Mouse (Mus musculus) adrenal gland, postnatal 36 days (tissue): ENCODE data around the gene Smim15. TPM values are rescaled to one million over a fixed set of nuclear protein-coding genes. Genes with fewer than 3 reads are reported as not detected.

Source experiments
- DNase-seq, 2 experiments: peaks; one replicate each; pipeline ENCODE4 v3.0.0; 2021; ENCODE audit warnings: mixed read lengths in 1 of 2
- long read RNA-seq, 2 experiments: library from polyadenylated mRNA; stranded (forward); transcript quantifications; one replicate each; pipeline ENCODE4 v2.0.0; 2021; ENCODE audit warnings: borderline sequencing depth in 2 of 2
- total RNA-seq, 2 experiments: library from RNA; stranded (reverse); gene quantifications; 2 replicates each; pipeline ENCODE4 v1.2.3; 2021

Smim15 gene
- total RNA-seq = 10 to 100 TPM; 42.4 to 49.5 TPM
- long read RNA-seq, experiment 1, transcript Smim15-201 (3 exons, 1,918 nt) = major isoform, 47 of 75 reads
- long read RNA-seq, experiment 1, transcript Smim15-203 (2 exons, 830 nt) = minor isoform, 13 of 75 reads
- long read RNA-seq, experiment 1, partial matches to known transcripts = 0 of 75 reads
- long read RNA-seq, experiment 1, other reads (novel, unspliced or antisense) = 13 of 75 reads
- long read RNA-seq, experiment 2, transcript Smim15-201 (3 exons, 1,918 nt) = major isoform, 7 of 16 reads
- long read RNA-seq, experiment 2, partial matches to known transcripts = 0 of 16 reads
- long read RNA-seq, experiment 2, other reads (novel, unspliced or antisense) = 2 of 16 reads

DNA sequence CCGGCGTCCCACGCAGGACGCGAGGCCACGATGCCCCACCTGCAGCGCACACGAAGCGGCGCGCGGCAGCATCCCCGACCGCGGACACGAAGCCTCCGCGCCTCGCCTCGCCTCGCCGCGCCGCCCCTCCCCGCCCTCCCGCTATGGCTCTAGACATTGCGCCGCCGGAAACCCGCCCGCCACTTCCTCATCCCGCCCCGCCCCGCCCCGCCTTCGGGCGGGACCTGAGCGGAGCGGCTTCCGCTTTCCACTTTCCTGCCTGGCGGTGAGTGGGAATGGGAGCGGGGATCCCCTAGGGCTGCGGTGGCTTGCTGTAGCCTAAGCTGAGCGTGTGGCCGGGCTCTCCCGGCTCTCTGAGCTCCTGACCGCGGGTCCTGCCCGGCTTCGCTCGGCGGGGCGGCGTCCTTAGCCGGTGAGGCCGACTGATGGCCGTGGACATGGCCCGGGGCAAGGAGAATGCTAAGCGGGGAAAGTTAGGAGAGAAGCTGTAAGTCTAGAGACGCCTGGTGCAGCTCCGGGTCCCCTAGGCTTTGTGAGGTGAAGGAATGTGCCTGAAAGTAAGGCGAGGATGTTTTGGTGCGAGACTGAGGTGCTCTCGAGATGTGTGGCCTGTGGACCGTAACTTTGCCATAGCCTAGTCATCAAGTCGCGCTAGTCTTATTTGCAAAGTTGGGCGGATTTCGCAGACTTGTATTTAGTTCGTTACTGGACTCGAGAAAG lies at the start of gene Smim15:
Gene Smim15 (plus strand): TSS at position 225 of the 720 bp plus-strand sequence.
- peak; percentile 92 to 95 for DNase-seq

DNA sequence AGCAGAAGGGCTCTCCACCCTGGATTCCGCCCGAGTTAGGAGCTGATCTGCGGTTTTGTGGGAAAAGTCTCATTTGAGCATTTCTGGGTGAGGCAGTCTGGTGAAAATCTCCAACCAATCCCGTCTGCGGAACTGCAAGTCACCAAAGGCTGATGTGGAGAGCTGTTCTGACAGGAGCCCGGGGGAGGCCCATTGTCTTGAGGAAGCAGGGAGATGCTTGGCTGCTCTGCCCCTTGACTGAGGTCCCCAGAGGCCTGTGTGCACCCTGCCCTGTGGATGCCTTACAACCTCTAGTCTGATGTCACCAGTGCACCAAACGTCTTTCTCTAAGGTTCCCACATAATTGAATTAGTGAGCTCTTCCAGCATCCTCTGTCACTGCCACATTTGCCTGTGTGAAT lies 49.0 kb upstream of the Smim15 start:
- DNase-seq = no peak

DNA sequence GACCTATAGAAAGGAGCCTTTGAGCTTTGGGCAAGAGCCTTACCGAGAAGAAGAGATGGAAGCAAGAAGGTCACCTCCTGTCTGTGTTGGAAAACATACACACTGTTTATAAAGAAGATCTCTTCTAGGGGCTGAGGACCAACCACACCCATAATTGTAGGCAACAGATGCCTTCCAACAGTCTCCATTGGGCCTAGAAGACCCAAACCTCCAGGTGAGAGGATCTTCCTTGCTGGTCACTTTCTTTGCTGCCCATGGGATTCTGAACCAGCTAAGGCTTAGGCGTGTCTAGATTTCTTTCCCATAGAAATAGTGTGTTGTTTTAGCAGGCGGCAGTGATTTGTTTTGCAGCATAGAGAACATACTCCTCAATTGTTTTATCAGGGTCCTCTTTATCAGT lies 47.9 kb upstream of the Smim15 start:
- DNase-seq = no peak

GRCm38 (mm10) chr13:108007861-108008260 lies 36.4 kb upstream of the Smim15 start:
- no peak for DNase-seq

DNA sequence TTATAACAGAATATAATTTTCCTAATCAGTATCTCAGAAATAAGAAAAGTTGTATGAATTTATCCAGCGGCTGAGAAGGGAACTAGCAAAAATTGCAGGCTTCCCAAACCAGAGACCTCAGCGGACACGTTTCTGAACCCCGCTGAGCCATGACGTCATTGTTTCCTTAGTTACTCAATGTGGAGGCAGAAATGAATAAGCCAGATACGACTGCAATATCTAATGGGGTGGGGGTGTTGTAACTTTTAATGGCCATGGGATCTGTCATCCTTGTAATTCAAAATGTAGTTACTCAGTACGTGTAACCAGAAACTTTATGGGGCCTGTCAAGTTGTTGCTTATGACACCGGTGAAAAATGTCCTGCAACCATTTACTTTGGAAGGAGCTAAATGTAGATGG lies 31.1 kb upstream of the Smim15 start:
- no peak for DNase-seq

DNA sequence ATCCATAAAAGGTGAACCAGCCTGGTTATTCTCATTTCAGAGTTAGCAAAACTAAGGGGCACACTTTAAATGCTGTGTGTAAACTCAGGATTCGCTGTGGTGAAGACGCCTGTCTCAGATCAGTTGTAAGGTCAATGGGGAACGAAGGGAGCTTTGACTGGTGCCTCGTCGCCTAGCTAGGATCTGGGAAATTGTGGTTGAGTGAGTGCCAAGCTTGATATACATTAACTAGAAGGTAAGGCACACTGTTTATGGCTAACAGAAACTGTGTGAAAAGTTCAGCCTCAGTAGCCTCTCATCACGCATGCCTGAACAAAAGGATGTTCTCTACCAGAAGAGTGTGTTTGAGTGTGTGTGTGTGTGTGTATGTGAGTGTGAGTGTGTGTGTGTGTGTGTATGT lies 30.4 kb upstream of the Smim15 start:
- DNase-seq = no peak

DNA sequence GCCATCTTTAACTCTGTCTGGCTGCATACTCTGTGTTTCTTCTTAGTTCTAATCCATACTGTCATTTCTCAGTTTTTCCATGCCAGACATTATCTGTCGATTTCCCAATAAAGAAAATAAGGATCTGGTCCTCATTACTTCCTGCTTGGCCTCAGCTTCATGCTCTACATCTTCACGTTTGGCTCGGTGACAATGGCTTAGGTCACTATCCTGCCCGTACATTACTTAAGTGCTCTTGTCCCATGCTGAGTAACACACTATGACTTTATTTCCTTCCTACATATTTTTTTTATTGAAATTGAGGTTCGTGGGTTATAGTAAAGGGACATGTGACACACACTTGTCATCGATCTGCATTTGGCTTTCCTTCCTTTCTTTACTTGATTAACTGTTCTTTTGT lies 29.1 kb upstream of the Smim15 start:
- no peak for DNase-seq

DNA sequence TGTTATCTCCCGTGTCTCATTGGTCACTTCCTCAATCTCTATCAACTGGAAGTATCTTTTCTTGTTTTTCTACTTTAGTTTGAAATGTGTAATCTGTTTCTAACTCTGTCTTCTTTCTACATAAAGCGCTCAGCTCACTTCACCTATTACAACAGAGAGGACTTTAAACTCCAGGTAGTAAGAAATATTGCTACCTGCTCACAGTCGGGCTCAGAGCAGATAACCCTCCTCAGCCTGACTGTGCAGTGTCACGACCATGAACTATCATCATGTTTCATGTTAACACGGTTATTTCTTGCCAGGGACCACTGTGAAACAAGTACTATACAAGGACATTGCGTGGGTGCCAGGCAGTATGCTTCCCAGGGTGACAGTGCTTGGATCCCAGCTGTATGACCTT lies 26.9 kb upstream of the Smim15 start:
- peak; percentile 6 to 13 for DNase-seq

DNA sequence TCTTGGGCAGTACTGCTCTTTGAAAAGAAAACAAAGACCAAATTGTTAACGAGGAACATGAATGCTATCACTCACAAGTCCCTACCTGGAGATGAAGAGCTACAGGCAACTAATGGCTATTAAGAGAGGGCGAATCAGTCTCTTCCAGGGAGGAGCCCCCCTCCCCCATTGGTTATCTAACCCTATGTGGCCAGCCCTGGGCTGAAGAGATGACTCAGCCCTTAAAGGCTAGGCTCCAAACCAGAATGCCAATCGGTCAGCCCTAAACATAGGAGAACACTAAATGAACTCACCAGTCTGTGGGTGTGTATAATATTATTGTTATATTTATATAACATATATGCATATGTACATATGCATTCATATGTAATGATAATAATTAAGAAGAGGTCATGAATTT lies 18.4 kb upstream of the Smim15 start:
- DNase-seq = peak; percentile 8 to 11

DNA sequence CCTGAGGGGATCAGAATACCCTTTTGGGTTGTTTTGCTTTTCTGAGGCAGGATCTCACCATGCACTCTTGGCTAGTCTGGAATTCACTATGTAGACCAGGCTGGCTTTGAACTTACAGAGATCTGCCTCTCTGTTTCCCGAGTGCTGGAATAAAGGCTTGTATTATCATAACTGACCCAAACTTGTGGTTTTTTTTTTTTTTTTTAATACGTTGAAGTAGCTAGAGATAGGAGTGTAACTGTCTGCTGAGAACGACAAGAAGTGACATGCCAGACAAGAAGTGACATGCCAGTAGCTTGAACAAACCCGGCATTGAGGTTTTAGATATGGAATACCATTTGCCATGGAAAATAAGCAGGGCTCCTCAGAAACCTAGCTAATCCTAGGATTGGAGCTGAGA lies 11.5 kb upstream of the Smim15 start:
- no peak for DNase-seq

DNA sequence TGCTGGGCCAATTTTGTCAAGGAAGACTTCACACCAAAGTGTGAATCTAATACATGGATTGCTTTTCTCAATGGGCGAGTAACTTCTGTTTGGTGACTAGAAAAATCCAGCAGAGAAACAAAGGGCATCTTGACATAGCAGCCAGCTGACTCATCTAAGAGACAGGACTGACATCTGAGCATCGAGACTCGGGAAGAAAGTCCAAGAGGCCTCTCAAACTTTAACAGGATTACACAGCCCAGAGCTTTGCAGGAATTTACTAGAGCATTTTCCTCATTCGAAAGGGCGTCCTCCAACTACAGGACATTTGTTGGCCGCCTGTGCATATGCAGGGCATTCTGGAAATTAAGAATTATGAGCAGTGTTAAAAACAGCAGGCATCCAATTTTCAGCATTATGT lies 4.9 kb upstream of the Smim15 start:
- no peak for DNase-seq

DNA sequence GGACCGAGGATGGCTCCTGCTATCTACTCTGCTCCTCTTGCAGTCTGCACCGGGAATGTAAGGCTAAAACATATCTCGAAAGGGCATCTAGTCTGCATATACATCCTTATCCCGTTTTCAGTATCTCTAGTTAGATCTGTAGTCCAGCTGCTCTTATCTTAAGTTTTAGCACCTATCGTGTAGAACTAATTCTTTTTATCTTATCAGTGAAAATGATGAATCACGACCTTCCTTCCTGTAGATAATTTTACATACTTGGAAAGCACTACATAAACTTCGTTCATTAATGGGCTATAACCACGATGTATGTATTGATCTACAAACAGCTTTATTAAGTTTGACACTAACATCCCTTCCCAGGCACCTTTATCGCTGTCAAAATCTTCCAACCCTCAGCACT lies 4.3 kb upstream of the Smim15 start:
- no peak for DNase-seq

GRCm38 (mm10) chr13:108040451-108040850 lies 3.8 kb upstream of the Smim15 start:
- DNase-seq = no peak

DNA sequence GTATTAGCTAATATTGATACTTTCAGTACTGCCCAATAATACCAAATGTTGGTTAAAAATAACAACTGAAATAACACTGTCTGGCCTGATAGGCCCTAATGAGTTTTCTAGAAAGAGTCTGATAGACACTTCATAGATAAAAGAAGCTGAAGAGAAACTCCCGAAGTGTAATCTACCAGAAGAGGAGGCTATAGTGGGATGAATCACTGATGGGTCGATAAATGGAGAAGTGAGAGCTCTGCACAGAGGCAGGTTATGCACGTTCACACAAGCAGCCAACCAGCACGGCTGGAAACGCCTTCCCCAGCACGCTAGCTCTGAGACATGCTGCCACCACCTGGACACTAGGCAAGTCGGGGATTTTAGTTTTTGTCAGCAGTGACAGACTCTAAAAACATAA lies 2.9 kb upstream of the Smim15 start:
- peak; percentile 82 to 84 for DNase-seq

- DNase-seq = peak; percentile 32 to 35
Observed at GRCm38 (mm10) chr13:108043431-108044221, 620 bp upstream of the Smim15 start.

DNA sequence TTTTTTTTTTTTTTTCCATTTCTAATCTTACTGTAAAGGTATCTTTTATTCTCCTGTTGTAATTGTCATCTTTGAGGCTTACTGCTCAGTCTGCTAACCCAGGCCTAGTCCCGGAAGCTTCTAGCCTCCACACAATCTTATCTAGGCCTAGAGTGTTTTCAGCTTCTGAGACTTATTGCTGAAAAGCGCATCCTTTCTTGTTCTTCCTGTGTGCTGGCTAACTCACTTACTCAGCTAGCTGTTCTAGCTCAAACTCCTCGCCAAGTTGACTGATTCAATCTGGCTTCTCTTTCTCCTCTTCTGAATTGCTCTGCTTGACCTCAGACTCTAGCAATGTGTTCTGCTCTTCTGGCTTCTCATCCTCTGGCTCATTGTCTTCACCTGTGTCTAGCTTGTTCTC lies 1.4 kb downstream of the Smim15 start:
- no peak for DNase-seq

DNA sequence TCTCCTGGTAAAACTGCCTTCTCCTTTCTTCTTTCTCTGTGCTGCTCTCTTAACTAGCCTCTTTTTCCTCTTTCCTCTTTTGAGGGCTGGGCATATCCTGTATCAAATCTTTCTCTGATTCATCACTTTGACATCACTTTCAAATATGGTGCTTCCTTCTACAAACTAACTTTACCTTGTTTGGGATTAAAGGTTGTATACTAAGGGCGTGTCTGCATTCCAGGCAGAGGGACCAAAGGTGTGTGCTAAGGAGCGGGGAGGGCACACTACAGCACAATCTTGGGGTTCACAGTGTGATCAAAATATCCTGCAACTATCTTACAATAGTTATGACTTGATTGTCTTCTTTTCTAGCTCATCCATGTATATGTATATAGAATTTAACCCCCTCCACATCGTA lies 1.8 kb downstream of the Smim15 start:
- DNase-seq = no peak

- no peak for DNase-seq
Observed at GRCm38 (mm10) chr13:108046891-108047290, 2.6 kb downstream of the Smim15 start.

DNA sequence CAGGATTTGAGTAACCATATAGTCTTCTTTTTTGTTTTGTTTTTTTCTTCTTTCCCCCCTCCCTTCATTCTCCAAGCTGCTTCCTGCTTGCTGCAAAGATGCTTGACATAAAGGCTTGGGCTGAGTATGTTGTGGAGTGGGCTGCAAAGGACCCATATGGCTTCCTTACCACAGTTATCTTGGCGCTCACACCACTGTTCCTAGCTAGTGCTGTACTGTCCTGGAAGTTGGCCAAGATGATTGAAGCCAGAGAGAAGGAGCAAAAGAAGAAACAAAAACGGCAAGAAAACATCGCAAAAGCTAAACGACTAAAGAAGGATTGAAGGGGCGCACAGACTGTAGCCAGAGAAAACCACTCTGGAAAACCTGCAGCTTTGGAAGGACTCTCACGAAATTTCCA lies 3.1 kb downstream of the Smim15 start:
- no peak for DNase-seq

DNA sequence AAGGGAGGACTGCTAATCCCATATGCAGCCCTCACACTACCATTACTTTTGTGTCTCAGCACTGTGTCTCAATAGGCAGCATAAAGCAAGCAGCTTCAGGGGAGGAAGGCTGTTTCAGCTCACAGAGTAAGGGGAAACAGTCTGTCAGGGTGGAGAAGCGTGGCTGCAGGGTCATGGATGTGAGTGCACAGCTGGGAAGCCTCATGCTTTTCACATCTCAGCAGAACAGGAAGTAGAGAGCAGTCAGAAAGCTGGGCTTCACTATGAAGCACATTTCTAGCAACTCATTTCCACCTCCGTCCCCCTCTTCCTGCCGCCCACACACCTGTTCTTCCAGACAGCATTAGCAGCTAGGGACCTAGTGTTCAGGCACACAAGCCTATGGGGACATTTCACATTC lies 12.7 kb downstream of the Smim15 start:
- DNase-seq = no peak

GRCm38 (mm10) chr13:108060286-108060885 lies 16.1 kb downstream of the Smim15 start:
- DNase-seq = peak in 1 of 2 experiments; percentile 7

- DNase-seq = peak; percentile 10 to 18
Observed at GRCm38 (mm10) chr13:108060936-108061578, 16.8 kb downstream of the Smim15 start.
